Mouse (Mus musculus) embryonic fibroblast, embryonic 13.5 days (primary cell): ENCODE results near the gene Fbxo22. TPM values are rescaled to one million over a fixed set of nuclear protein-coding genes. Genes with fewer than 3 reads are reported as not detected.

ENCODE experiments used
- H3K27ac ChIP-seq: 2 replicates; pipeline ENCODE4 v1.5.1; 2012; ENCODE audit warnings: low read length, control low read depth, inconsistent platforms; ENCODE audit not compliant: insufficient read depth
- H3K4me1 ChIP-seq: 2 replicates; pipeline ENCODE4 v1.6.1; 2011; ENCODE audit warnings: low read length; ENCODE audit not compliant: control insufficient read depth, insufficient read depth
- H3K4me3 ChIP-seq: 2 replicates; pipeline ENCODE4 v1.5.1; 2011; ENCODE audit warnings: mild to moderate bottlenecking, control low read depth, low read length; ENCODE audit not compliant: insufficient read depth
- CTCF ChIP-seq: IDR thresholded peaks from 2 replicates; pipeline ENCODE4 v1.5.1; 2011; ENCODE audit warnings: mild to moderate bottlenecking, control low read depth, low read length, moderate library complexity, borderline replicate concordance; ENCODE audit not compliant: insufficient read depth
- POLR2A ChIP-seq: IDR thresholded peaks from 2 replicates; pipeline ENCODE4 v1.6.1; 2011; ENCODE audit warnings: low read depth, mild to moderate bottlenecking, control low read depth, low read length, moderate library complexity
- polyA plus RNA-seq: library from polyadenylated mRNA; stranded (reverse); fragments of >200 nt; gene quantifications from 2 replicates; pipeline ENCODE4 v1.2.4, GENCODE M21; 2011; ENCODE audit warnings: low read depth; ENCODE audit not compliant: missing spikeins, insufficient read length

The Fbxo22 gene
- 30.0 and 30.1 TPM in 2 replicates for polyA plus RNA-seq

DNA sequence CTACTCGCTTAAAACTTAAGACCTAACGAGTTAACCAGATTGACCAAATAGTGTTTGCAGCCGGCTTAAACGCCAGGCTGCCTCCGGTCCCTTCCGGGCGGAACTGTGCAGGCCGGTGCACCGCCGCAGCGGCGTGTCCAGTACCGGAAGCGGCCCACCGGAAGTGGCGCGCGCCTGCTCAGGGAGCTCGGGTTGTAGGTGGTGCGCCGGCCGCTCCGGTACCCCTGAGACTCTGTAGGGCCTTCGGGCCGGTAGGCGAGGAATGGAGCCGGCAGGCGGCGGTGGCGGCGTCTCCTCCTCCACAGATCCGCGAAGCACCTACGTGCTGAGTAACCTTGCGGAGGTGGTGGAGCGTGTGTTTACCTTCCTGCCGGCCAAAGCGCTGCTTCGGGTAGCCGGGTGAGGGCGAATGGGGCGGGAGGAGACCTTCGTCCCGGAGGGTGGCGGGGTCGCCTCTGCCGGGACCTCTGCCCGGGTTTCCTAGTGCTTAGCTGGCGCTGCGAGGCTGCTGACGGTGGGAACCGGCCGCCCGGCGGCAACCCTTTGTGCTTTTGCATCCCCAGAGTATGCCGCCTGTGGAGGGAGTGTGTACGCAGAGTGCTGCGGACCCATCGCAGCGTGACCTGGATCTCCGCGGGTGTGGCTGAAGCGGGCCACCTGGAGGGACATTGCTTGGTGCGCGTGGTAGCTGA, at the start of gene Fbxo22:
Gene Fbxo22, plus strand, starts transcription at position 136 of the 692 bp plus-strand sequence.
- TF ChIP-seq POLR2A (peak; percentile 80), CTCF (no peak)
- H3K27ac ChIP-seq, result peak within 1 kb of the TSS; percentile 68; the same call in 1 of the 2 replicates

DNA sequence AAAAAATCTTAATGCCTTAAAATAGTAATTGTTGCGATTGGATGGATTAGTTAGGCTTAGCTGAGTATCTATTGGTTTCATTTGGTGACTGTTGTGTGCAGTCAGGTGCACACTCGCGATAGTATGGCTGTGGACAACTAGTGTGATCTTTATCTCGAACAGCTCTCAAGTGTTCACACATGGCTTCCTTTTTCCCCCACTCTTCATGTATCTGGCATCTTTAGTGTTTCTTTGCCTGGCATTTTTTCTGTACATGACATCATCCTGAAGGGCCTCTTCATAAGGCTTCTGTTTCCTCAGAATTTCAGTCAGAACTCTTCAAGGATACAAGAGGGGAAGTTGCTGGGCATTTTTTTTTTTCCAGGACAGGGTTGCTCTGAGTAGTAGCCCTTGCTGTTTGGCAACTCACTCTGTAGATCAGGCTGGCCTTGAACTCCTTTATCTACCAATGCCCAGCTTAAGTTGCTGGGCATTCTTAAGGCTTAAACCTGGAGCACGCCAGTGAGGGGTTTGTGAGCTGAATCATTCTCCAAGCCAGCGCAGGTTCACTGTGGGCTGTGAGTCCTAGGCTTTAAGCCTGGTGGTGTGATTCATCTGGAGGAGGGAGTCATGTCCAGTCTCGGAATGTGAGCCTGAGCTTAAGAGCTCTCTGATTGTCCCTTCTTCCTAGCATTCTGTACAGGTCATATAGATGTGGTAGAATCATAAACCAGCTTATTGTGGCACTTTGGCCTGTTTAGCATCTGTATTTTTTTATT, 37.9 kb upstream of the Fbxo22 start:
- TF ChIP-seq POLR2A, result no peak
- TF ChIP-seq CTCF, result no peak
- Histone ChIP-seq H3K4me3 (no peak overlapping the region), H3K27ac (peak overlapping the region; percentile 37; the same call in 1 of the 2 replicates), H3K4me1 (peaks cover 6% of the 10 kb centered on the region; the same call in 1 of the 2 replicates)

More for the DNA sequence above, at the start of gene Fbxo22:
- H3K4me1 ChIP-seq, result peaks cover 5% of the 10 kb centered on the region
- H3K4me3 ChIP-seq, result peak within 1 kb of the TSS; percentile 92

DNA sequence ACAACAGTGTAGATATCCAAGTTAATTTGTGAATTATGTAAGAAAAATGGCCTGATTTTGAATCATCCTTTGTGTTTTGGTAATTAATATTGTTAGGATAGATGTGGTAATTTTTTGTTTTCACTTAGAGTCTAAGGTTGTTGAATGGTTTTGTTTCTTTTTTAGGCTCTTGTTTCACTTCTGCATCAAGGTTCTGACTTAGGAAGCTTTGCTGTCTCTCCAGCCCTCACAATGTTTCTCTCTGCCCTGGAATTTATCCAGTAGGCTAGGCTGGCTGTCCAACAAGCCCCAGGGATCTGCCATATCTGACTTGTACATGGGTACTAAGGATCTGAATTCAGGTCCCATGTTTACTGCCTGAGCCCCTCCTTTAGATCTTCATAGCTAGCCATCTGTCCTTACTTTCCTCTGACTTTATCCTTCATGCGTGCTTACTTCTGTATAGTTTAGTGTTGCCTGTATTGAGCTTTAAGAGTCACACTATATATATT, 36.5 kb upstream of the Fbxo22 start:
- Histone ChIP-seq H3K27ac (no peak overlapping the region), H3K4me3 (no peak overlapping the region), H3K4me1 (peaks cover 6% of the 10 kb centered on the region; the same call in 1 of the 2 replicates)
- TF ChIP-seq CTCF (no peak), POLR2A (no peak)

DNA sequence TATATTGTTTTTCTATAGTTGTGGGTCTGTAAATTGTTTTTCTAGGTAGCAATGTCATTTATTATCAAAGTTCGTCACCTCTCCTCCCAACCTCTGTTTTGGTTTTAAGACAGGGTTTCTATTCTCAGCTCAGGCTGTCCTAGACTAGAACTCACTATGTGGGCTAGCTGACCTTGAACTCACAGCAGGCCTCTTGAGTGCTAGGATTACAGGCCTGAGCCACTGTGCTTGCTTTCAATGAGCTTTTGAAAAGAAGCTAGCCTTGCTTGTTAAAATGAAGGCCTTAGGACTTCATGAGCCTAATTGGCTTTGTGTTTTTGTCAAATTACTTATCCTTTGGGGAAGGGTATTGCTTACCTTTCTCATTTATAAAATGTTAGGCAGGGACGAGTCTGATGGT, 34.5 kb upstream of the Fbxo22 start:
- peaks cover 6% of the 10 kb centered on the region; the same call in 1 of the 2 replicates for H3K4me1 ChIP-seq
- no peak overlapping the region for H3K27ac ChIP-seq
- no peak for TF ChIP-seq POLR2A
- TF ChIP-seq CTCF, result no peak
- no peak overlapping the region for H3K4me3 ChIP-seq

DNA sequence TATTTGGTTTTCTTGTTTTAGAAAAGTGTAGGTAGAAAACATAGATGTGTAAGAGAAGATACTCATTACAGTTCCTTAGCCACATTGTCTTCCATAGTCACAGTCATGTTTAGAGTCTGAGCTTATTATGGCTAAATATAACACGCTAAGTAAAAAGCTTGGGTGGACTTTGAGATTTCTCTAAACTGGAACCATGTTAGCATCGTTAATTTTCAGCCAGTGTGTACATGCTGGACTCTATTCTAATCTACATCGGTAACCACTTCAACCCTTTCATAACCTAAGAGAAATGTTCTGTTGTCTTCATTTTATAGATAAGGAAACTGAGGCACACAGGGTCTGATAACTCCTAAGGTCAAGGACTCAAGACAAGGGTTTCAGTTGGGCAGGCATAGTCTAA, 12.8 kb upstream of the Fbxo22 start:
- H3K4me3 ChIP-seq, result no peak overlapping the region
- no peak overlapping the region for H3K27ac ChIP-seq
- TF ChIP-seq POLR2A (no peak), CTCF (no peak)
- no peaks in the 10 kb centered on the region for H3K4me1 ChIP-seq

DNA sequence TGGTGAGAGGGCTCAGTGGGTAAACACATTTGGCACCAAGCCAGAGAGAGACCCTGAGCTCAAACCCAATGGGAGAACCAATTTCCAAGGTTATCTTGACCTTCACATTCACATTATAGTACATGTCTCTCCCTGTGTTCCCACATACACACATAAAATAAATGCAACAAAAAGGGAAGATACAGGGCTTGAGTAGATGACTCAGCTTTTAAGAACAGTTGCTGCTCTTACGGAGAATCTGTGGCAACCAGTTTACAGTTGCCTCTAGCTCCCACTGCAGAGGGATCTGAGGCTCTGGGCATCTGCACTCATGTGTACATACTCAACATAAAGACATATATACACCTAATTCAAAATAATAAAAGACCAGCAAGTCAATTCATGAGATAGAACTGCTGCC, 10.5 kb upstream of the Fbxo22 start:
- Histone ChIP-seq H3K4me3 (no peak overlapping the region), H3K27ac (no peak overlapping the region), H3K4me1 (no peaks in the 10 kb centered on the region)
- no peak for TF ChIP-seq POLR2A
- TF ChIP-seq CTCF, result no peak

DNA sequence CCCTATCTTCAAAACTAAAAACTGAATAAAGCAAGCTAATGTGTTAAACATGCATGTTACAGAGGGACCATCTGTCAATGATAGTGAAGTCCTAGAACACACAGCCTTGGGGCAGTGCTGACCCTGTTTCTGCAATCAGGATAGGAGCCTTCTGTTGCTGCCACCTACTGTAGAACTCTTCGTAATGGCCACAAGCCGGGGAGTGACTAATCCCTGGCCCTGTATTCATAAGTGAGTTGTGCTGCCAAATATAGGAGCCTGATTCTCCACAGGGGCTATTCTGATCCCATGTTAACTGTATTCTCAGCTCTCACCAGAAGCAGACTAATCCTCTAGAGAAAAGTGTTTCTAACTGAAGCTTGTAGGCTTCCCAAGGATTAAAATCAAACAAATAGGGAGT, 9.4 kb upstream of the Fbxo22 start:
- H3K27ac ChIP-seq, result no peak overlapping the region
- H3K4me3 ChIP-seq, result no peak overlapping the region
- no peaks in the 10 kb centered on the region for H3K4me1 ChIP-seq
- TF ChIP-seq POLR2A (no peak), CTCF (no peak)

DNA sequence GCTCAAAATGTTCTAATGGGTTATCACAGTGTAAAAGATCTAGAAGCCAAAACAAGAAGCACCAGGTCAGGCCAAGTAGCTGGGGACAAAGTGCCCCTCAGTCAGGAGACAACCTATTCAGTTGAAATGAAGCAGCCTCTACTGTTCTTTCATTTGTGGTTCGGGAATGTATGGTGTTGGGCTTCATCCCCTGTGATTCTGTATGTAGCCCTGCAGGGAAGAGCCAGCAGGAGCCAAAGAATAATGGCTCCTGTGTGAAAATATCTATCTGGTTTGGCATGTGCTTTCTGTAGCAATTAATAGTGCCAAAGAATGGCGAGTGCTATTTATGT, 301 bp upstream of the Fbxo22 start:
- H3K27ac ChIP-seq, result peak overlapping the region; percentile 43; the same call in 1 of the 2 replicates
- peak overlapping the region; percentile 92 for H3K4me3 ChIP-seq
- peaks cover 5% of the 10 kb centered on the region for H3K4me1 ChIP-seq
- TF ChIP-seq POLR2A (no peak), CTCF (no peak)

DNA sequence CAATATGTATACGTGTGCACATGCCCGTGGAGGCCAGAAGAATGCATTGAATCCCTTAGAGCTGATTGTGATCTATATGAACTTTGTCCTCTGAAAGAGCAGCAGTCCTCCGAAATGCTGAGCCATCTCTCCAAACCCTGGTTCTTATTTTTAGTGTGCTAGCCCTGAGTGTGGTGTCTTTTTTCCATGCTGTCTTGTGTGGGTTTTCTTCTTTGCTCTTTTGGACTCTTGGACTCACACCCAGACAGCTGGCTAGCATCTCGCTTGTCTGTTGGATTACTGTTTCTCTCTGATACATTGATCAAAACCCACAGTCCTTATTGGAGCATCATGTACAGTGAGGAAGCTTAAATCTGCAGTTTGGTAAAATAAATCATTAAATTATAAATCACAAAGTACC, 2.9 kb downstream of the Fbxo22 start:
- peaks cover 3% of the 10 kb centered on the region for H3K4me1 ChIP-seq
- H3K27ac ChIP-seq, result no peak overlapping the region
- TF ChIP-seq POLR2A (no peak), CTCF (no peak)
- H3K4me3 ChIP-seq, result no peak overlapping the region

DNA sequence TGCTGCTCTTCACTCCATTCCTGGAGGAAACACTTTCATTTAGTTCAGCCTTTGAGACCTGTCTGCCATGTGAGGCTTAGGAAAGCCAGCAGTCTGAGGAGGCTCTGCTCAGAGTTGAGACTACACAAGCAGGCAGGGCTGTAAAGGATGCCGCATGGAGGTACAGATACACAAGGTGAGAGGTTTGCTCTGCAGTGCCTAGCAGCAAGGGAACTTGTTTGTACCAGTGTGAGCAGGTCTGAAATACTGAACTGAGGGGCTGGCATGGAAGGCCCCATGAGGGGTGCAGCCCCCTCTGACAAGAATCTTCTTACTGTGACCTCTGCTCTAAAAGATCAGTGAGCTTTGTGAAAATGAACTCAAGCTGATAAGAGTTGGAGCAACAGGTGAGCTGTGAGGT, 4.7 kb downstream of the Fbxo22 start:
- H3K4me3 ChIP-seq, result no peak overlapping the region
- peaks cover 3% of the 10 kb centered on the region; the same call in 1 of the 2 replicates for H3K4me1 ChIP-seq
- no peak for TF ChIP-seq POLR2A
- TF ChIP-seq CTCF, result no peak
- H3K27ac ChIP-seq, result no peak overlapping the region
